Mouse (Mus musculus) right cerebral cortex, postnatal 25 days (tissue): ENCODE results near the gene Limk2.

Source experiments
- DNase-seq: peaks from one replicate; pipeline ENCODE4 v3.0.0; 2022

Gene Limk2

DNA sequence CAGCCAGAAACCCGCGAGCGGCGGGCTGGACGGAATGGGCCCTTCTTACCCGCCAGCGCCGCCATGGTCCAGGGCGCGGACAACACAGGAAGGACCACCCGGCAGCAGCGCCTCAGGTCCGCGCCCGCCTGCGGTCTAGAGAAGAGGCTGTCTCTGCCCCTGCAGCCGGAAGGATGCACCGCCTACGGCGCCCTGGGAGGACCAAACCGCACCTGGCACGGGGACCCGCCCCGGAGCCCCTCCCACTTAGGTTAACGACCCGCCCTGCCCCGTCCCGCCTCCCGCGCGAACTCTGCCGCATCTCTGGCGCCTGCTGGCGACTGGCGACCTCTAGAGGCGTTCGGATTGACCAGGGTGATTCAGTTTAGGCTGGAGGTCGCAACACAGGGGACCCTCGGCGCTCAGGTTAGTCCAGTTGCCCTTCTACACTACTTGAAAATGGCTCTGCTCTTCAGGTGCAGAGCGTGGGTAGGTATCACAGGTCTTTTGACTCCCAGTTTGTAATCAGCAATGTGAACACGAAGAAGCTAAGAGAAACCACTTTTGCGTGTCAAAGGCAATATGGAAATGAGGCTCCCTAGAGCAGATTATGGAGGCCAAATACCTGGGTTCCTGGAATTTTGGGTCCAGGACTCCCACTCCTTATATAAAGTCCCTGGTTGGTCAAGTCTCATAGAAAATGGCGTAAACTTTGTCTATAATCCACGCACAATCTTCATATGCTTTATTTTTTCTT, at the start of gene Limk2:
Gene Limk2 (minus strand): TSS at position 193 of the 736 bp plus-strand sequence.
- DNase-seq, result peak; percentile 84

DNA sequence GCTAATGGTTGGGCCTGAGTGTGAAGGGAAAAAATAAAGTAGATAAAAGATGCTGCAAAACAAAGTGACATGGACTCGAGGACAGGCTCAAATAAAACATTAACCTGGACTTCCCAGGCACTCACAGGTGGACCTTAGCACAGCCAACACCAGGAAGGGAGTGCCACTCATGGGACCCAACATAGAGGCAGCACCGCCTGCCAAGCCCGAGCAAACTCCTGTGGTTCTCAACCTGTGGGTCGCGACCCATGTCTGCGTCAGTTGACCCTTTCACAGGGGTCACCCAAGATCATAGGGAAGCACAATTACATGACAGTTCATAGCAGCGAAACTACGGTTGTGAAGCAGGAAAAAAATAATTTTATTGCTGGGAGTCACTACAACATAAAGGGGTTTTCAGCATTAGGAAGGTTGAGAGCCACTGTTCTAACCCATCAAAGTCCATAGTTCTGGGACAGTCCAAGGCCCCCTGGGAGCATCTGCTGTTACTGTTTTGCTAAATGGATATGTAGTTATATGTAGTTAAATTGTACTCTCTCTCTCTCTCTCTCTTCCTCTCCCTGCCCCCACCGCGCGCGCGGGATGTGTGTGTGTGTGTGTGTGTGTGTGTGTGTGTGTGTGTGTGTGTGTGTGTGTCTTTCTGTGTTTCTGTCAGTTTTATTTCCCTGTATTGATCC, 49.6 kb upstream of the Limk2 start:
- no peak for DNase-seq

GRCm38 (mm10) chr11:3456354-3456753, 47.4 kb upstream of the Limk2 start:
- peak; percentile 48 for DNase-seq

- DNase-seq, result no peak
Measured at GRCm38 (mm10) chr11:3454506-3454905, 45.5 kb upstream of the Limk2 start.

- DNase-seq, result no peak
Measured at GRCm38 (mm10) chr11:3453467-3453866, 44.5 kb upstream of the Limk2 start.

- DNase-seq, result no peak
Measured at GRCm38 (mm10) chr11:3452769-3453168, 43.8 kb upstream of the Limk2 start.

- DNase-seq, result peak; percentile 94
Measured at GRCm38 (mm10) chr11:3452167-3452639, 43.2 kb upstream of the Limk2 start, which contains the start of gene Rnf185. Rnf185 (minus strand) TSS chr11:3452363.

- no peak for DNase-seq
Measured at GRCm38 (mm10) chr11:3451701-3452163, 42.7 kb upstream of the Limk2 start.

DNA sequence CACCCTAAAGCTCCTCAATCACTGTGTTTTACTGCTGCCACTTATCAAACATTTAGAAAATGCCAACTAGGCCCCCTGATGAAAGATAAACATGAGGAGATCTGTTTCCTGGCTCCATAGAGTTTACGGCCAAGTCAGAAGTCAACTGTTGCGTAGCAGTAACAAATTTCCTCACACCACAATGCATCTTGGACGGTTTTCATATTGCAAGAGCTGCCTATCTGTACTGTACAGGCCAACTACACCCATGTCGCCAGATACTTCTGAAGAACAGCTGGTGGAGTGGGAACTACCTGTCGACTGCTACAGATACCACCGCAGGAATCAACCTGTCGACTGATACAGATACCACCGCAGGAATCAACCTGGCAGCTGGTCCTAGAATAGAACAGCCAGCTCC, 35.9 kb upstream of the Limk2 start:
- no peak for DNase-seq

DNA sequence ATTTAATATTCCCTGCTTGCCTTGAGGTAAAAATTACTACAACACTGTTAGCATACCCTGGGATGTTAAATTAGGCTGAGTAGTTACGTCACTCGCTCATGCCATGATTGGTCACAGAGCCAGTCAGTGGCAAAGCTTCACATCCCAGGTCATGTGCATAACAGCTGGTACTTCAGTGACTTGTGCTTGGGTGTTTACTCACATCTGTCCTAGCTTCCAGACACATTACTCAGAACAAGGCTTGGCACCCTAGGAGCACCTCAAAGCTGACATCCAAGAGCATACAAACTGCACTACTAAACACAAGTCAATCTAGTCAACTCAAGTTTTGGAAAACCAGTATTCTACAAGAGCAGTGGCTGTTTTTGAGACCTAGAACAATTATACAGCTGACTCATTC, 34.1 kb upstream of the Limk2 start:
- DNase-seq, result no peak

DNA sequence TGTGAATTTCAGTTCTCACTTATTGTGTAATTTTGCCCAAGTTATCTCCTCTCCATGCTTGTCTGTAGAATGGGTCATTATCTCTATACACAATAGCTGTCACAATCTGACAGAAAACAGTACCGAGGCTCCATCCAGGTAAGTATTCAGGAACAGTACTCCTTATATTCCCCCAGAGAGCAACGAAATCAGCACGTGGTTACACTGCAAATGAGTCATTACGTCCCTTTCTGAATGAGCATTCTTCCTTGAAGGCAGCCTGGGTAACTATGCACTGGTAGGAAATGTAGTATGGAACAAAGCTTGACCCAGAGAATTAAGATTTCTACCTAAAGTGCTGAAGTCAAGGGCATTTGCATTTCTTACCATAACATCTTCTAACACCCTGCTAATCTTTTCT, 33.7 kb upstream of the Limk2 start:
- no peak for DNase-seq

GRCm38 (mm10) chr11:3441696-3442443, 32.9 kb upstream of the Limk2 start:
- DNase-seq, result no peak

- DNase-seq, result no peak
Measured at GRCm38 (mm10) chr11:3437621-3438020, 28.6 kb upstream of the Limk2 start.

GRCm38 (mm10) chr11:3433809-3434208, 24.8 kb upstream of the Limk2 start:
- DNase-seq, result no peak

GRCm38 (mm10) chr11:3431976-3432603, 23.1 kb upstream of the Limk2 start:
- DNase-seq, result no peak

- DNase-seq, result no peak
Measured at GRCm38 (mm10) chr11:3431515-3431914, 22.5 kb upstream of the Limk2 start.

DNA sequence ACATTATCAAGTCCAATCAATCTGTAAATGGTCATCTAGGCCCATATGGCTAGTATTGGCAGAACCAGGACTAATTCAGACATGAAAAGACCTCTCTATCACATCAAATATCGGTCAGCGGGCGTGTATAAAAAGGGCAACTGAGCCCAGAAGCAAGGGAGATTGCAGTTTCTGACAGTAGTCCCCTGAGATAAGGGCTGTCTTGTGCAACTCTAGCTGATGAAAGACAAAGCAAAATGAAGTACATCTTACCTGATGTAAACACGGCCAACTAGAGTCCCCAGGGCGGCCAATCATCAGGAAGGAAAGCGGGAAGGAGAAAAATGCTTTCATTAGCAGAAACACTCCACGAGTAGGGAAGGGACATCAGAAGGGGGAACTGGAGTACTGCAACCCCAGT, 19.6 kb upstream of the Limk2 start:
- no peak for DNase-seq

DNA sequence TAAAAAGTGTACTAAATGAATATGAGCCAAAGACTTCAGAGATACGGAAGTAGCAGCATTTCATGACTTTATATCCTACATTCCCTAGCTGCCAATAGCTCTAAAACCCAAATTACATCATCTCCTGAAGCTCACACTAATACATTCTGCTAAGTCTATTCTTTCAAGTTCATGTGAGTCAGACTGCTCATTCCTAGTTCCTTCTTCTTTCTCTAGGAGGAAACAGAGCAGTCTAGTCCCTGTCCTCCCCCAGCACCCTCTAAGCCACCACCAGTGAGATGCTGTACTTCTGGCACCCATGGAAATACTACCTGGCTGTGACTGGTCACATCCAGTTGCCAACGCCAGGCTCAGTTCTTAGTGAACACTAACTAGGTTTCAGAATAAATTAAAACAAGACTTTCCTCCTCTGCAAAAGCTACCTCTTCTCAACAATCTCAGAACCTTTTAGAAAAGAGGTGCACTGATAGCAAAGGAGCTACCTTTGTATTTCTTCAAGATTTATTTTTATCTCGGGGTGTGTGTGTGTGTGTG, 18.8 kb upstream of the Limk2 start:
- DNase-seq, result no peak

GRCm38 (mm10) chr11:3422242-3422641, 13.3 kb upstream of the Limk2 start:
- no peak for DNase-seq

DNA sequence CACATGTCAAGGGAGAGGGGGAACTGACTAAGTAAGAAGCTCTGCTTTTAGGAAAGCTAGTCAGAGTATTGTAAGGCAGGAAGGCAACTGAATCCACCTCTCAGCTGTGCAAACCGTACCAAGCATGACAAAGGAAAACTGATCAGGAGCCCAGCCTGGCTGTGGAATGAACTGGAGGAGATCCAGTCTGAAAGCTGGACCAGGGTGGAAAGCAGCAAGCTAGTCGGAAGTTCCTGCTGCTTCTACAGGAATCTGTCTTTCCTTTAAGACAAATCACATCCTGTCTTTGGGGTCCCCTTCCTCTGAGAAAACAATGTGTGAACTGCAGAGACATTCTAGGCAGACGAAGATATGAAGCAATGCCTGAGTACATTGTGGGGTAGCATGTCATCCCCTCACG, 9.8 kb upstream of the Limk2 start:
- DNase-seq, result no peak

GRCm38 (mm10) chr11:3417795-3418194, 8.8 kb upstream of the Limk2 start:
- DNase-seq, result no peak

DNA sequence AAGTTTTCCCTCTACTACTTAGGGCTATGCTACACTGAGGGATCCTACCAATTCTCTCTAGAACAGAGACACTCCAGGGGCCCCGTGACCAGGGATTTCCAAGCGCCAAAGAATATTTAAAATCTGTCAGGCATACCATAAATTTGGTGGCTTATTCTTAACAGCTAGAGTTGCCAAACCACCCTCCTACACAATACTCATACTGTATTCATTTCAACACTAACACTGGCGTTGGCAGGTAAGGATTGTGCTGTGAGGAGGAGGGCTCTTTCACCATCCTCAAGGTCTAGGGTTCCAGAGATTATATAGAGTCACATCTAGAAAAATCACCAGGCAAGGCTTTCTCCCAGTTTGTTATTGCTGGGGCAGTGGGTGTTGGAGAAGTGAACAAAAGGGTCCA, 7.4 kb upstream of the Limk2 start:
- DNase-seq, result no peak

GRCm38 (mm10) chr11:3412111-3412510, 3.1 kb upstream of the Limk2 start:
- no peak for DNase-seq
